Mouse (Mus musculus) macrophage (primary cell): ENCODE measurements around the gene Apobec3. TPM values are rescaled to one million over a fixed set of nuclear protein-coding genes. Genes with fewer than 3 reads are reported as not detected.
A peak's percentile ranks its signal among the peaks of the same experiment; 100 is the strongest.

Experiments
- H3K27ac ChIP-seq: fragments of 350-480 bp; formaldehyde crosslinking; 2 replicates; pipeline ENCODE4 v1.9.0; 2021
- H3K36me3 ChIP-seq: fragments of 350-480 bp; formaldehyde crosslinking; 2 replicates; pipeline ENCODE4 v1.9.0; 2021; ENCODE audit errors: inconsistent target
- H3K4me3 ChIP-seq: fragments of 350-480 bp; formaldehyde crosslinking; 2 replicates; pipeline ENCODE4 v1.9.0; 2021; ENCODE audit errors: inconsistent target
- H3K79me2 ChIP-seq: fragments of 350-480 bp; formaldehyde crosslinking; 2 replicates; pipeline ENCODE4 v1.9.0; 2021; ENCODE audit errors: inconsistent target
- WGBS: methylation state at CpG from one replicate; pipeline ENCODE4 v1.1.7; 2026; ENCODE audit warnings: inconsistent platforms; ENCODE audit not compliant: missing documents; 5-methylcytosine and 5-hydroxymethylcytosine counted together
- polyA plus RNA-seq: library from polyadenylated mRNA; stranded (reverse); fragments of 250-400 nt; gene quantifications from 3 replicates; pipeline ENCODE4 v1.2.4, GENCODE M21; 2018; ENCODE audit warnings: inconsistent platforms
- total RNA-seq, 78 experiments: library from RNA; depleted of rRNA; stranded (reverse); fragments of 250-400 nt; gene quantifications; 1 replicate in 9 of 78; 2 replicates in 24 of 78; 3 replicates in 43 of 78; 4 replicates in 2 of 78; pipeline ENCODE4 v1.2.4; 2018; ENCODE audit warnings: inconsistent platforms in 56 of 78

Apobec3 gene
- 100 to 1,000 TPM in 24 of 26 experiments, 10 to 100 TPM in 2; 96.9 to 911 (median 311) TPM for total RNA-seq (2018; cell fraction: chromatin; rRNA removed)
- total RNA-seq (2018; cell fraction: cytosol; rRNA removed), result 100 to 1,000 TPM in 13 of 26 experiments, 10 to 100 TPM in 13; 28.8 to 219 (median 97.8) TPM
- total RNA-seq (2018; cell fraction: nucleus; rRNA removed), result 100 to 1,000 TPM in 25 of 26 experiments, 10 to 100 TPM in 1; 82.7 to 710 (median 344) TPM
- polyA plus RNA-seq, result 22.8 to 91.0 TPM (median 42.5 TPM) in 3 replicates

GRCm38 (mm10) chr15:79891436-79892212, at the start of gene Apobec3:
Apobec3 (plus strand) TSS chr15:79891659.
- WGBS, result under 1% methylated on average over 18 of the region's 20 CpGs
- Histone ChIP-seq H3K4me3 (peak within 1 kb of the TSS; percentile 96), H3K79me2 (peaks cover 56% of the 10 kb centered on the region), H3K27ac (peak within 1 kb of the TSS; percentile 86), H3K36me3 (peaks cover 14% of the 10 kb centered on the region)

- H3K36me3 ChIP-seq, result no peaks in the 10 kb centered on the region
Measured at GRCm38 (mm10) chr15:79842985-79843384, 48.5 kb upstream of the Apobec3 start.

GRCm38 (mm10) chr15:79845986-79846385, 45.5 kb upstream of the Apobec3 start:
- H3K79me2 ChIP-seq, result no peaks in the 10 kb centered on the region
- H3K36me3 ChIP-seq, result no peaks in the 10 kb centered on the region
- no peak overlapping the region for H3K4me3 ChIP-seq
- 91% methylated on average over 4 of the region's 4 CpGs for WGBS
- H3K27ac ChIP-seq, result no peak overlapping the region

More at GRCm38 (mm10) chr15:79842985-79843384, 48.5 kb upstream of the Apobec3 start:
- WGBS, result 90% methylated on average over 3 of the region's 3 CpGs
- H3K27ac ChIP-seq, result no peak overlapping the region
- H3K79me2 ChIP-seq, result no peaks in the 10 kb centered on the region
- H3K4me3 ChIP-seq, result no peak overlapping the region

DNA sequence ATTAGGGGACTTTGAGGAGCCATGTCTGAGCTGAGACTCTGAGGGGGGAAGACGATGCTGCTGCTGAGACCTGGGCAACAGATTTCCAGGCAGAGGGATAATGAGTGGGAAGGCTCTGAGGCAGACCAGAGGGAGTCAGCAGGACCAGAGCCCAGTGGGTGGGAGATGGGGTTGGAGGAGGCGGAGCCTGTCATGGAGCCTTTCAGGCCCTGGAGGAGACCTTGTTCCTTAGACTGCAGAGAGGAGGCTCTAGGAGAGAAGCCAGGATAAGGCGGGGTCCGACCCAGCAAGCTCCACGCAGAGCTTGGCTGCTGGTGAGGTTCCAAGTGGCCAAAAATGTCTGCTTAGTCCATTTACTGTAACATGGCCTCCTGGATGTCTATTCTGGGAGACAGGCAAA, 44.4 kb upstream of the Apobec3 start:
- WGBS, result 69% methylated on average over 5 of the region's 5 CpGs
- Histone ChIP-seq H3K4me3 (no peak overlapping the region), H3K36me3 (no peaks in the 10 kb centered on the region), H3K79me2 (no peaks in the 10 kb centered on the region), H3K27ac (no peak overlapping the region)

- no peak overlapping the region for H3K4me3 ChIP-seq
- H3K79me2 ChIP-seq, result no peaks in the 10 kb centered on the region
- no peaks in the 10 kb centered on the region for H3K36me3 ChIP-seq
- H3K27ac ChIP-seq, result no peak overlapping the region
- WGBS, result 69% methylated on average over 2 of the region's 2 CpGs
Measured at GRCm38 (mm10) chr15:79850143-79850542, 41.3 kb upstream of the Apobec3 start.

DNA sequence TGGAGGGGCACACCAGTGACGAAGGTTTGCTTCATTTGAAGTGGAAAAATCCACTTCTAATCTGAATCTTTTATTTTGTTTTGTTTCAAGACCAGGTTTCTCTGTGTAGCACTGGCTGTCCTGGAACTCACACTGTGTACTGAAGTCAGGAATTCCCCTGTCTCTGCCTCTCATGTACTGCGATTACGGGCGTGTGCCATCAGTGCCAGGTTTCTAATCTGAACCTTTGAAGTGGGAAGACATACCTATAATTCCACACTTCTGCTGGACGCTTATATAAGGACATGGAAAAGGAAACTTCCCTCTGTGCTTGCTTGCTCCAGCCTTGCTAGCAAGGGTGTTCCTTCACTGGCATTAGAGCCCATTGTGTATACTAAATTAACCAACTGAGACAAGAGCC, 32.5 kb upstream of the Apobec3 start:
- Histone ChIP-seq H3K79me2 (no peaks in the 10 kb centered on the region), H3K4me3 (no peak overlapping the region), H3K36me3 (no peaks in the 10 kb centered on the region), H3K27ac (no peak overlapping the region)
- WGBS, result 89% methylated on average over 5 of the region's 5 CpGs

DNA sequence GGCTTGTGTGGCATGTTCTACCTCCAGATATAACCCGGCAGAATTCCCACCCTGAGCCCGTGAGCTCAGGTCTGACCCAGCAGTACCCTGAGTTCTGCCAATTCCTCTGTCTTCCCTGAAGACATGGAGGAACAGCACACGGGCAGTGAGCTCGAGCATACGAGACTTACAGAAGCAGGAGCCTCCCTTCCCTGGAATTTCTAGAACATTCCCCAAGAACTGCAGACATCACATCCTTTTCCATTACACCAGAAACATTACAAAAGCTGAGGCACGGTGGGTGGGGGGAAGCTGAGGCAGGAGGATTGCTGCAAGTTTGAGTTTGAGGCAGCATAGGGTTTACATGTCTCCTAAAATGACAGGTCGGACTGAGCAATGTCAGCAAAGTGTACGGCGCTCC, 31.6 kb upstream of the Apobec3 start:
- no peaks in the 10 kb centered on the region for H3K79me2 ChIP-seq
- H3K27ac ChIP-seq, result no peak overlapping the region
- H3K36me3 ChIP-seq, result no peaks in the 10 kb centered on the region
- no peak overlapping the region for H3K4me3 ChIP-seq
- WGBS, result 91% methylated on average over 9 of the region's 9 CpGs

GRCm38 (mm10) chr15:79867260-79868002, 24.0 kb upstream of the Apobec3 start:
- Histone ChIP-seq H3K36me3 (no peaks in the 10 kb centered on the region), H3K79me2 (no peaks in the 10 kb centered on the region), H3K4me3 (no peak overlapping the region), H3K27ac (no peak overlapping the region)
- WGBS, result 93% methylated on average over 3 of the region's 3 CpGs

- no peaks in the 10 kb centered on the region for H3K36me3 ChIP-seq
- 93% methylated on average over 8 of the region's 8 CpGs for WGBS
- no peaks in the 10 kb centered on the region for H3K79me2 ChIP-seq
- H3K4me3 ChIP-seq, result no peak overlapping the region
- no peak overlapping the region for H3K27ac ChIP-seq
Measured at GRCm38 (mm10) chr15:79873545-79873944, 17.9 kb upstream of the Apobec3 start.

GRCm38 (mm10) chr15:79873995-79874394, 17.5 kb upstream of the Apobec3 start:
- no peaks in the 10 kb centered on the region for H3K36me3 ChIP-seq
- no peak overlapping the region for H3K27ac ChIP-seq
- H3K79me2 ChIP-seq, result no peaks in the 10 kb centered on the region
- no peak overlapping the region for H3K4me3 ChIP-seq
- 35% methylated on average over 2 of the region's 2 CpGs for WGBS

DNA sequence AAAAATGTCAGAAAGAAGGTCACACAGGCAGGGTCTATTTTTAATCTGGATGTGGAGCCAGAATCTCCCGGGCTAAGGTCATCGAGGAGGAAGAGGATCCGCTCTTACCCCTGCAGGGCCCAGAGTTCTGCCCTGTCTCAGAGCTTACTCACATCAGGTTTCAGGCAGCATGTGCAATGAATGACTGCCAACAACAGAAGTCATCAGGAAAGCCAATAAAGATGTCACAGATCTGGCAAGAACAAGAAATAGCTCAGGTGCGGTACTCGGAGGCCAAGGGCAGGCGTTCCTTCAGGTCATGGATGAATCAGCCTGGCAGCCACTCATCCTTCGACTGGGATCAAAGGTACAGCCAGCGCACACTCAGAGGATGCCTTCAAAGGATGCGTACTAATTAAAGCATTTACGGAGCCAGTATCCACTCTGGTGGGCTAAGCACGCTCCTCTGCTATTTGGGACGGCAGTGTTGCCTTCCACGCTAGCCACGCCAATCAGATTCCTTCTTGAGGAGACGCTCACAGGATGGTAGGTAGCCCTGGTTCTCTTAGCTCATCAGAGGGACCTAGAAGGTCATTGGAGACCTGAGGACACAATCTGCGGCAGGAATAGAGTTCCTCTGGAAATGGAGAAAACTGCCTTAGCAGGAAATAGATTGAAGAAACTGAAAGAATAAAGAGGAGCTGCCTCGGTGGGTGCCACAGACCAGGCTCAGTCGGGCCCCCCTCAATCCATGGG, 16.0 kb upstream of the Apobec3 start:
- Histone ChIP-seq H3K27ac (no peak overlapping the region), H3K36me3 (no peaks in the 10 kb centered on the region), H3K4me3 (no peak overlapping the region), H3K79me2 (no peaks in the 10 kb centered on the region)
- WGBS, result 94% methylated on average over 18 of the region's 18 CpGs

- H3K36me3 ChIP-seq, result no peaks in the 10 kb centered on the region
- WGBS, result 64% methylated on average over 6 of the region's 6 CpGs
- H3K27ac ChIP-seq, result no peak overlapping the region
- no peak overlapping the region for H3K4me3 ChIP-seq
- H3K79me2 ChIP-seq, result no peaks in the 10 kb centered on the region
Measured at GRCm38 (mm10) chr15:79878725-79879136, 12.7 kb upstream of the Apobec3 start.

DNA sequence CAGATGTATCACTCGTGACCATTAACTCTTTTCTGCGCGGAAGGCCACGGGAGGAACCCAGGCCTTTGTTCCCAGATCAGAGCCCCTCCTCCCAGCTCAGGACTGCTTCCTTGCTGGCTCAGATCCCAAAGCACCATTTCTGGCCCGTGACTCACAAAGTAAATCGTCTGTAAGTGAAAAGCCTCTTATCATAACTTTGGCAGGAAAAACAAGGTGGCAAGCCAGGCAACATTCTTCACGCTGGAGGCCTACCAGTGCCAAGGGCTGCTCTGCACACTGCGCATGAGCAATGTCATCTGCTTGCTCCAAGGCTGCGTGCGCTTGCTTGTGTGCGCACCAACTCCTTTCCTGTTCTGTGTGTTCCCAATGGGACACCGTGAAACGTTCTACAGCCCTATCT, 12.1 kb upstream of the Apobec3 start:
- H3K79me2 ChIP-seq, result no peaks in the 10 kb centered on the region
- H3K36me3 ChIP-seq, result no peaks in the 10 kb centered on the region
- no peak overlapping the region for H3K4me3 ChIP-seq
- H3K27ac ChIP-seq, result no peak overlapping the region
- 29% methylated on average over 13 of the region's 13 CpGs for WGBS

DNA sequence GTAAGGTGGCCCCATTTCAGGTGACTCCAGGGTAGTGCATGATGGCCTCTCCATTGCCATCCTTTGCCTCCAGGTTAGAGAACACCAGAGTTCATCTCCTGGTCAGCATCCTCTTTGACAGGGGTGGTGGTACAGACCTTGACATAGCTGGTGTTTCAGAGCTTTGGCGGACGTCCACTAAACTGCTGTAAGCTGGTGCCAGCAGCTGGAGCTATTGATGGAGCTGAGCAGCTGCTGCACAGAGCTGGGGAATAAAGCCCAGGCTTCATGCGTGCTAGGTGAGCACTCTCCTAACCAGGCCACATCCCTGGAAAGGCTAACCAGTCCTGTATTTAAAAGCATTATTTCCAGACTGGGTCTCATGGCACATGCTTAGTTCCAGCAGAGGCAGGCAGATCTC, 11.0 kb upstream of the Apobec3 start:
- H3K27ac ChIP-seq, result no peak overlapping the region
- H3K79me2 ChIP-seq, result no peaks in the 10 kb centered on the region
- 96% methylated on average over 3 of the region's 3 CpGs for whole genome bisulfite sequencing
- H3K4me3 ChIP-seq, result no peak overlapping the region
- no peaks in the 10 kb centered on the region for H3K36me3 ChIP-seq
